Mouse (Mus musculus) hindbrain, embryonic 14.5 days (tissue): Measurements from ENCODE around the gene Maml2. TPM values are rescaled to one million over a fixed set of nuclear protein-coding genes. Genes with fewer than 3 reads are reported as not detected.

Experiments
- ATAC-seq: fragments of 200-750 bp; cut with Nextera tagmentation; 2 replicates; pipeline ENCODE4 v1.8.0; 2017; ENCODE audit warnings: moderate number of reproducible peaks, mild to moderate bottlenecking, moderate TSS enrichment, moderate library complexity; ENCODE audit not compliant: low FRiP score
- DNase-seq: peaks from one replicate; pipeline ENCODE4 v3.0.0-alpha.2; 2015; ENCODE audit warnings: low spot score
- H3K27ac ChIP-seq: fragments of 300-500 bp; sonication (generic); 2 replicates; pipeline ENCODE4 v1.5.1; 2014; ENCODE audit warnings: mild to moderate bottlenecking, moderate library complexity
- H3K27me3 ChIP-seq: fragments of 300-500 bp; sonication (generic); 2 replicates; pipeline ENCODE4 v1.6.1; 2014; ENCODE audit warnings: mild to moderate bottlenecking, low read length, mixed read lengths; ENCODE audit not compliant: control insufficient read depth, insufficient read depth
- H3K36me3 ChIP-seq: fragments of 300-500 bp; sonication (generic); replicated peaks from 2 replicates; pipeline ENCODE4 v1.6.1; 2014; ENCODE audit not compliant: control insufficient read depth, insufficient read depth
- H3K4me1 ChIP-seq: fragments of 300-500 bp; sonication (generic); replicated peaks from 2 replicates; pipeline ENCODE4 v1.6.1; 2014; ENCODE audit warnings: antibody characterized with exemption, low read length, mixed read lengths; ENCODE audit not compliant: control insufficient read depth, insufficient read depth
- H3K4me2 ChIP-seq: fragments of 300-500 bp; sonication (generic); replicated peaks from 2 replicates; pipeline ENCODE4 v1.6.1; 2014; ENCODE audit warnings: mild to moderate bottlenecking, moderate library complexity
- H3K4me3 ChIP-seq: fragments of 300-500 bp; sonication (generic); replicated peaks from 2 replicates; pipeline ENCODE4 v1.5.1; 2014; ENCODE audit warnings: mild to moderate bottlenecking, low read length
- H3K9ac ChIP-seq: fragments of 300-500 bp; sonication (generic); 2 replicates; pipeline ENCODE4 v1.6.1; 2014
- H3K9me3 ChIP-seq: fragments of 300-500 bp; sonication (generic); 2 replicates; pipeline ENCODE4 v1.6.1; 2016; ENCODE audit warnings: low read length; ENCODE audit not compliant: control insufficient read depth
- WGBS: fragments of 180-500 bp; shearing (Covaris S2); extraction: QIAGEN DNeasy Blood & Tissue Kit; methylation state at CpG from one replicate; pipeline ENCODE4 v1.1.7; 2014; 5-methylcytosine and 5-hydroxymethylcytosine counted together
- polyA plus RNA-seq: library from polyadenylated mRNA; unstranded; fragments of >200 nt; fragmentation: Nextera tagmentation; extraction: Ambion mirVana; gene quantifications from 2 replicates; pipeline ENCODE4 v1.2.1, GENCODE M21; 2014

Maml2 gene
- polyA plus RNA-seq, 1 experiment from 2014 or later = 10.8 TPM

DNA sequence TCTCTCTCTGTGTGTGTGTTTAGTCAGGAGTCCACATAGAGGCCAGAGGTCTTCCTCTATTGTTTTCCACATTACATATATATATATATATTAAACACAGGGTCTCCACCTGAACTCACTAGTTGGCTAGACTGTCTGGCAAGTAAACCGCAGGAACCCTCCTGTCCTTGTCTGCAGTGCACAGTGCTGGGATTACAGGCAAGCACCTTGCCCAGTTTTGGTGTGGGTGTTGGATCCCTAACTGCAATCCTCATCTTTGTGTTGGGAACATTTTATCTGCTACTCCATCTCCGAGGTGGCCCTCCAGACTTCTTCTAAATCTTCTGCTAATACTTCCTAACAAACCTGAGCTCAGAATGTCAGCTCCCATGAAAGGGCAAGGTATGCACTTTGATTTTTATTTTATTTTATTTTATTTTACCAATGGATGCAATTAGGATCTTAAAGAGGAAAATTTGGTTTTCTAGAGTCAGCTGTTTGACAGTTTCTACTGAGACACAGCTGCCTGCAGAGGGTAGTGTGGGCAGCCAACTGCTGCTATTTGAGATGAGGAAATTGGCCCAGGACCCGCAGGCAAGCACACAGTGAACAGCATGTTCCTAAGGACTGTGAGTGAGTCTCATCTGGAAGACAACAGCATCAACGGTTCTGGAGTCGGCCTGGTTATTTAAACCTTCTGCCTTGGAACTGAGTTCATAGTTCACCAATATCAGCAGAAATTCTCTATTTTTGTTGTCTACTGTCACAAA is 213.0 kb downstream of the Maml2 start:
- no peak for ATAC-seq
- WGBS = 73% methylated on average over 5 of the region's 5 CpGs

DNA sequence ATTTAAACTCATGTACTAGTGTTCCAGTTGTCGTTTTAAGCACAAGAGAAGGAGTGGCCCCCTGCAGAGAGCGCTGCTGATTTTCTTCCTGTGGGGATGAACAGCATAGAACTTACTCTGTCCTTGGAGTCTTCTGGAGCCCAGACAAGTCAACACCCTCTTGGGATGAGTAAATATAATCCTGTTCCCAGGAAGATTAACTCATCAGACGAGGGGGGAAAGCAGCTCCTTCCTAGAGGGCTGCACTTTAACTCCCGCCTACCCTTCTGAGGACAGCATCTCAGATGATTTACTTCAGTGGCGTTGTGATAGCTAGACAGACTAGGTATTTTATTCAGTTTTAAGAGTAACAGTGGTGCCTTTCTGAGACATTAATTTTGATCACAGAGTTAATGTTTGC is 215.4 kb downstream of the Maml2 start:
- H3K9me3 ChIP-seq = no peaks in the 10 kb centered on the region
- H3K9ac ChIP-seq = no peak overlapping the region
- H3K4me1 ChIP-seq = no peaks in the 10 kb centered on the region
- no peak overlapping the region for H3K4me3 ChIP-seq
- no peaks in the 10 kb centered on the region for H3K27me3 ChIP-seq
- WGBS = 56% methylated on average over 5 of the region's 5 CpGs
- ATAC-seq (no peak), DNase-seq (no peak)
- no peak overlapping the region for H3K4me2 ChIP-seq
- no peaks in the 10 kb centered on the region for H3K36me3 ChIP-seq
- H3K27ac ChIP-seq = no peak overlapping the region

More for the DNA sequence above, 213.0 kb downstream of the Maml2 start:
- Histone ChIP-seq H3K4me3 (no peak overlapping the region), H3K36me3 (no peaks in the 10 kb centered on the region), H3K4me2 (no peak overlapping the region), H3K4me1 (no peaks in the 10 kb centered on the region), H3K27ac (no peak overlapping the region), H3K9ac (no peak overlapping the region), H3K9me3 (no peaks in the 10 kb centered on the region), H3K27me3 (no peaks in the 10 kb centered on the region)
- DNase-seq = no peak

DNA sequence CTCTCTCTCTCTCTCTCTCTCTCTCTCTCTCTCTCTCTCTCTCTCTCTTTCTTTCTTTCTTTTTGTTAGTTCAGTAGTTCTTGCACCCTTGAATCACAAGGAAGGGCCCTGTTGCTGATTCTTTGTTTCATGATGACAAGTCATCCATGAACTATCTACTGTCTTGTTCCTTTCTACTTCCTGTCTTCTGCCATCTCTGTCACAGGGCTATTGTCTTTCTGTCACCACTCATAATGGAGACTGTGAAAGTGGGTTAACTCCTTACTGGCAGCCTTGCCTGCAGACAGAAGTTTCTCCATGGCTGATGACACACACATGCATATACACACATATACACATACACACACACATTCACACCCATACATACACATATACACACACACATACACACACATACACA is 216.7 kb downstream of the Maml2 start:
- no peaks in the 10 kb centered on the region for H3K4me1 ChIP-seq
- H3K36me3 ChIP-seq = no peaks in the 10 kb centered on the region
- no peak overlapping the region for H3K4me3 ChIP-seq
- H3K27ac ChIP-seq = no peak overlapping the region
- DNase-seq = no peak
- no peaks in the 10 kb centered on the region for H3K9me3 ChIP-seq
- no peak for ATAC-seq
- no peak overlapping the region for H3K4me2 ChIP-seq
- no peaks in the 10 kb centered on the region for H3K27me3 ChIP-seq
- no peak overlapping the region for H3K9ac ChIP-seq

DNA sequence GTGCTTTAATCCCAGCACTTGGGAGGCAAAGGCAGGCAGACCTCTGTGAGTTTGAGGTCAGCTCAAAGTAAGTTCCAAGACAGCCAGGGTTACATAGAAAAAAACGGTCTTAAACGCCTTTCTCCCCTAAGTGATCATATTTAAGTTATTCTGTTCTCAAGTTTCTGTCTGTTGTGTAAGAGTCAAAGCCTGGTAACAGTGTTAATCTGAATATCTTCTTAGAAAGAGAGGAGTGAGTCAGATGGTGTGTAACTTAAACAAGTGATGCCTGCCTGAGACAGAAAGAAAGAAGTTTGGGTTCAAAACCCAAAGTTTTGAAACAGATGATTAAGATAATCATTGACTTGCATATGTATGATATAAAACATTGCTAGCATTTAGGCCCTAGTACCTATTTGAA is 218.2 kb downstream of the Maml2 start:
- no peak overlapping the region for H3K27ac ChIP-seq
- 85% methylated on average over 2 of the region's 2 CpGs for whole genome bisulfite sequencing
- no peak overlapping the region for H3K9ac ChIP-seq
- H3K36me3 ChIP-seq = no peaks in the 10 kb centered on the region
- H3K27me3 ChIP-seq = no peaks in the 10 kb centered on the region
- ATAC-seq (no peak), DNase-seq (no peak)
- H3K4me3 ChIP-seq = no peak overlapping the region
- no peak overlapping the region for H3K4me2 ChIP-seq
- H3K9me3 ChIP-seq = no peaks in the 10 kb centered on the region
- no peaks in the 10 kb centered on the region for H3K4me1 ChIP-seq

DNA sequence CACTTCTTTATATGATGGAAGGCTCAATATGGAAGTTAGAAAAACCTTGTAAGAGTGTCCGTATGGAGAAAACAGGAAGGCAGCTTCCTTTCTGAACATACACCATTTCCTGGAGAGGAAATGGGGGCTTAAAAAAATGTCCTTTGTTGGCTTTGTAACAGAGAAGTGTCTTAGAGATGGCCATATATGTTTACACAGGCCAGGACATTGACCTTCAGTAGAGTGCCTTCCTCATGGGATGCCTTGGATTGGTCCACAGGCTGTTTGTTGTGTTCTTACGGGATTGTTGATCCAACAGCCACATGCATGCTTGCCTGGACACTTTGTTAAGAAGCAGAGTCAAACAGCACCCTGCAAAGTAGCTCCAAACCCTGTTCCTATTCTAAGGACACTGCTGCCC is 220.3 kb downstream of the Maml2 start:
- no peak for DNase-seq
- H3K4me3 ChIP-seq = no peak overlapping the region
- no peak overlapping the region for H3K27ac ChIP-seq
- no peaks in the 10 kb centered on the region for H3K4me1 ChIP-seq
- H3K36me3 ChIP-seq = no peaks in the 10 kb centered on the region
- WGBS = 83% methylated on average over 2 of the region's 2 CpGs
- H3K9me3 ChIP-seq = no peaks in the 10 kb centered on the region
- no peaks in the 10 kb centered on the region for H3K27me3 ChIP-seq
- no peak overlapping the region for H3K9ac ChIP-seq
- ATAC-seq = no peak
- no peak overlapping the region for H3K4me2 ChIP-seq

DNA sequence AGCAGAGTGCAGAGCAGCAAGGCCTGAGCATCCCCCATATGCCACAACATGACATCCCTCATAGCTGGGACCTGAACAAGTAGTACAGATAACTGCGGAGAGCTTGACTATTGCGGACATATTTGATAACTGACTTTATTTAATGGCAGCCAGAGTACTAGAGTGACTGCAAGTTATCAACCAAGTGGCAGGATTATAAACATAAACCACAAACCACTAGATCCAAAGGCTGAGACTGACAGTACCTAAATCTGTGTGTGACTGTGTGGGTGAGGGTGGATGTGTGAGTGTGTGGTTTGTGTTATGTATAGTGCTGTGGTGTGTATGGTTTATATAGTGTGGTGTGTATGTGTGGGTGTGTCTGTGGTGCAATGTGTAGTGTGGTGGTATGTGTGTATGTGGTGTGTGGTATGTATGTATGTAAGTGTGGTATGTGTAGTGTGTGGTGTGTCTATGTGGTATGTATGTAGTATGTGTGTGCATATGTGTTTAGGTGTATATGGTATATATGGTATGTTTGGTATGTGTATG is 220.7 kb downstream of the Maml2 start:
- Histone ChIP-seq H3K27ac (no peak overlapping the region), H3K9me3 (no peaks in the 10 kb centered on the region), H3K9ac (no peak overlapping the region), H3K4me3 (no peak overlapping the region), H3K4me1 (no peaks in the 10 kb centered on the region), H3K36me3 (no peaks in the 10 kb centered on the region), H3K27me3 (no peaks in the 10 kb centered on the region), H3K4me2 (no peak overlapping the region)
- 95% methylated on average over 2 of the region's 2 CpGs for WGBS
- DNase-seq (no peak), ATAC-seq (no peak)

DNA sequence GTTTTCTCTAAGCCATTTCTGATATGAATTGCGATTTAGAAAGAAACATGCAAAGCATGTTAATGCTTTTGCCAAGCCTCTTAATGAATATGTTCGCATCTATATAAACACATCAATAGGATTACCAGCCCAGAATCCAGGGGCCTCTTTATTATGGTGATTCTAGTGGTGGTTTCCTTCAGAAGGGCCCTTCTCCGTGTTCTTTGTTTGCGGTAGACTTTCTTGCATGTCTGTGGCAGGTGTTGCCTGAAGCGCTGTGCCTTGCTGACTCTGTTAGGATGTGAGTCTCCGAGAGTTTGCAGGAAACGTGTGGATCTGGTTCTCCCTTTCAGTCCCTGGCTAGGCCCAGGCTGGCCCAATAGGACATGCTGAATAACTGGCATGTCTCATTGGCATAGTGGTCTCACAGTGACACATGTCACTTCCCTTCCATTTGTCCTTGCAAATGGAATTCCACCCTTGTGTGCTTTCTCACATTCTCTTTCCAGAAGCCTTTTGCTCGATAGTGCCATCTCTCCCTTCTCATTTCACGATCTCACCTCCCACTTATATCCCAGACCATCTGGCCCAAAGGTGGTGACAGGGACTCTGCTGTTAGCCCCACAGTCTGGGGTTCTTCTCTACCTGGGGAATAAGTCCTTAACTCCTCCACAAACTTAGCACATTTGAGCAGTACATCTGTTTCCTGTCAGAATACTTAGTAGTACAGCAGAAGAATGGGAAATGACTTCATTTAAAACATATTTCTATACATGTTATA is 224.5 kb downstream of the Maml2 start:
- no peak overlapping the region for H3K4me2 ChIP-seq
- H3K36me3 ChIP-seq = no peaks in the 10 kb centered on the region
- no peak overlapping the region for H3K27ac ChIP-seq
- no peak overlapping the region for H3K9ac ChIP-seq
- DNase-seq = no peak
- no peak overlapping the region for H3K4me3 ChIP-seq
- H3K27me3 ChIP-seq = no peaks in the 10 kb centered on the region
- no peaks in the 10 kb centered on the region for H3K9me3 ChIP-seq
- 69% methylated on average over 9 of the region's 9 CpGs for WGBS
- 0 out of 2 replicates have a peak, but pooled peaks cover 4% of the 10 kb centered on the region for H3K4me1 ChIP-seq
- ATAC-seq = no peak

DNA sequence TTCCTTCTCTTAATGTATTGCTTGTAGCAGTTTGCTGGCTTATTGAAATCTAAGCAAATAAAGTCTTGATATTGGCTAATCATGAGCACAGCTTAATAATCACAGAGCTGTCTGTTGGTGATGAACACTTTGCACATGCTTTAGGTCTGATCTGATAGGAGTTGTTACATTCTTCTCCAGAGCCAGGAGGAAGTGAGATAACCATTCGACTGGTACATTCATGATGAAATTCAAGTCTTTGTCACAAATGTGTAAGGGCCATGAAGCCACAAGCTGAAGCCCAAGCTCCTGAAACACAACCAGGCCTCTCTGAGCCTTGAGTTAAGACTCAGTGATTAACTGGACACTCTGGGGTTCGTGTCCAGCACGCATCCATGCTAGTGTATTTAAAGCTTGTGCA is 225.3 kb downstream of the Maml2 start:
- DNase-seq = no peak
- H3K4me2 ChIP-seq = no peak overlapping the region

DNA sequence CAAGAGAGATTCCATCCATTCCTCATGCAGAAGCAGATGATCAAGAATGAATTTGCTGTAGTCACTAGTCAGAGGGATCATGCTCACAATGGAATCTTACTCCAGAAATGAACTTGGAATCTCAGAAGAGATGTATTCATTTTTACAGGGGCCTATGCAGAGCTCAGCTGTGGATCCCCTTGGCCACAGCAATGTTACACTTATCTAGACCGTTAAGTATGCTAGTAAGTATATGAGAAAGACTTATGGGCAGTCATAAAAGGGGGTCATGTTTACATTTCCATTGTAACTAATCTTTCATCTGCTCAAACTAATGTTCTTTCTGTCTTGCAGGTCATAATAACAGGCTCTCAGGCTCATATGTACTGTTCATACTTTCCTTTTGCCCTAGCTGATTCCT is 227.3 kb downstream of the Maml2 start:
- Histone ChIP-seq H3K9ac (no peak overlapping the region), H3K4me2 (no peak overlapping the region), H3K36me3 (no peaks in the 10 kb centered on the region), H3K27me3 (no peaks in the 10 kb centered on the region), H3K4me3 (no peak overlapping the region), H3K4me1 (0 out of 2 replicates have a peak, but pooled peaks cover 4% of the 10 kb centered on the region), H3K9me3 (no peaks in the 10 kb centered on the region), H3K27ac (no peak overlapping the region)
- ATAC-seq = no peak
- 86% methylated on average over 1 of the region's 1 CpGs for WGBS
- no peak for DNase-seq

More for the DNA sequence above, 225.3 kb downstream of the Maml2 start:
- no peaks in the 10 kb centered on the region for H3K36me3 ChIP-seq
- H3K4me1 ChIP-seq = 0 out of 2 replicates have a peak, but pooled peaks cover 4% of the 10 kb centered on the region
- H3K27ac ChIP-seq = no peak overlapping the region
- H3K9ac ChIP-seq = no peak overlapping the region
- no peaks in the 10 kb centered on the region for H3K9me3 ChIP-seq
- 91% methylated on average over 3 of the region's 3 CpGs for WGBS
- no peak overlapping the region for H3K4me3 ChIP-seq
- H3K27me3 ChIP-seq = no peaks in the 10 kb centered on the region
- ATAC-seq = no peak
